Mouse (Mus musculus) forelimb bud, embryonic 11.5 days (tissue): Measurements from ENCODE around the gene Lin9.

ENCODE experiments used
- DNase-seq: peaks from one replicate; pipeline ENCODE4 v3.0.0-alpha.2; 2012; ENCODE audit warnings: low read depth, low spot score

Gene Lin9

DNA sequence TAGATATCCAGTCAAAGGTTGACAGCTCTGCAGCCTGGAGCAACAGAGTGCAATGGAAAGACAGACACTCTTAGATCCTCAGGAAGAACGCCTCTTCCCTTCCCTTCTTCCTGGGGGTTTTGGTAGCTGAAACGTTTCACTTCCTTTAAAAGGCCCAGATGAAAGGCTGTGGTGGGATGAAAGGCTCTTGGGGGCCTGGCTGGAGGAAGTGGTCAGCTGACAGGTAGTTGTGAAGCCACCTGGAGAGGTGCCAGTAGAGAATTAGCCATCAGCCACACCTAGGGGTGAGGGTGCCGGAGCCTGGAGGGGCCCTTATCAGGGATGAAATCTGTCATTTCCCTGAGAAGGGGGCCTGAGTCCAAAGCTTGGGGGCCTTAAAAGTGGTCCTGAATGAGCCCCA is 66.4 kb downstream of the Lin9 start:
- DNase-seq, result no peak

DNA sequence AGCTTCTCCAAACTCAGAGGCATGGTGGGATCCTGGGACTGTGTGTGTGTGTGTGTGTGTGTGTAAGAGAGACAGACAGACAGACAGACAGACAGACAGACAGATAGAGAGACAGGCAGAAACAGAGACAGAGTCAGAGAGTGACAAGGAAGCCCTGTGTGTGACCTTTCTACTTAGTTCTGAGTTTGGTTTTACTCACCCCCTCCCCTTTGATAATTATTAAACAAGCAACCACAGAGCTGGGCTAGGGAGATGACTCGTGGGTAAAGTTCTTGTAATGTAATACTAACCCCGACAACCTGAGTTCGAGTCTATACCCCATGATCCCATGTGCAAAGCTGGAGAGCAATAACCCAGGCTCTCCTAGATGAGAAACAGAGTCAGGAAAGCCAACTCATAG is 66.9 kb downstream of the Lin9 start:
- no peak for DNase-seq

GRCm38 (mm10) chr1:180708935-180709776 is 68.2 kb downstream of the Lin9 start:
- DNase-seq, result no peak

DNA sequence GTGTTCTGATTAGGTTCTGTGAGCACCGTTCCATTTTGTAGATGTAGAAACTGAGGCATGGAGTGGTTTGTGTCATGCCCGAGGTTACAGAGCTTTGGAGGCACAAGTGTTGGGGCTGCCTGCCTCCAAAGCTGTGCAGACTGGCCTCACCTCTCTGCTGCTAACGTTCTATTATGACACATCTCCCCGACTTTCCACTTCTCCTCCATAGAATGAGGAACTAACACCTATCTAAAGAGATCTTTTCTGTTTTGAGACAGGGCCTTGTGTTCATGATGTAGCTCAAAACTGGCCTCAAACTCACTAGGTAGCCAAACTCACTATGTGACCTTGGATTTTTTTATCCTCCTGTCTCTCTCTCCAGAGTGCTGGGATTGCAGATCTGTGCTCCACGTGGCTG is 77.8 kb downstream of the Lin9 start:
- no peak for DNase-seq

DNA sequence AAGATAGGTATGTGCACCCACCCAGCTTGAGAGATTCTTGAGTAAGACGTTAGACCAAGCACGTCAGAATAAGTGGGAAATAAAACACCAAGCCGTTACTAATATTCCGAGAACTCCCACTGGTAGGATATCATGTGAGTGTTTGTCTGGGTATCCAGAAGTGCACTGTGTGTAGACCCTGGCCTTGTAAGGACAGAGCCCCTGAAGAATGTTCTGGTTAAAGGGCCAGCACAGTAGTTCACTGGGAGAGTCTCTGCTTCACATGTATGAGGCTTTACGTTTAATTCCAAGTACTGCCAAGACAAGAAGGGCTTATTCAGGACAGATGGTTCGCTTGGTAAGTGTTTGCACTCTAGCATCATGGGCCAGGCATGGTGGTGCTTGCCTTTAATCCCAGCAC is 78.5 kb downstream of the Lin9 start:
- DNase-seq, result no peak

- DNase-seq, result peak; percentile 79
These were observed 79.2 kb downstream of the Lin9 start for GRCm38 (mm10) chr1:180719951-180720689.

DNA sequence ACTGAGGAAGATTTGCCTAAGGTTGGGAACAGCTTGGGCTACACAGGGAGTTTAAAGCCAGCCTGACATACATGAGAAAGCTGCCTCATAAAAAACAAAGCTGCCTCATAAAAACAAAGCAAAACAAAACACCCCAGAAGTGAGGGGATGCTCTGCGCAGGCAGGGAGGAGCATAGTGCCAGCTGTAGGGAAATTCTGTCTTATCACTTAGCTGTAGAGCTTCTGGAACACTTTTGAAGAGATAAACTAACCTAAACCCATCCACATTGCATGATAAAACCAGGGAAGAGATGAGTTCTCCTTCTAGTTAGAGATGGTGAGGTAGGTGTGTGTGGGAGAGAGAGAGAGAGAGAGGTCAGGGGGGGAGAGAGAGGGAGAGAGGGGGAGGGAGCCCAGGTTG is 81.7 kb downstream of the Lin9 start:
- no peak for DNase-seq

GRCm38 (mm10) chr1:180723701-180724238 is 82.8 kb downstream of the Lin9 start:
- no peak for DNase-seq

DNA sequence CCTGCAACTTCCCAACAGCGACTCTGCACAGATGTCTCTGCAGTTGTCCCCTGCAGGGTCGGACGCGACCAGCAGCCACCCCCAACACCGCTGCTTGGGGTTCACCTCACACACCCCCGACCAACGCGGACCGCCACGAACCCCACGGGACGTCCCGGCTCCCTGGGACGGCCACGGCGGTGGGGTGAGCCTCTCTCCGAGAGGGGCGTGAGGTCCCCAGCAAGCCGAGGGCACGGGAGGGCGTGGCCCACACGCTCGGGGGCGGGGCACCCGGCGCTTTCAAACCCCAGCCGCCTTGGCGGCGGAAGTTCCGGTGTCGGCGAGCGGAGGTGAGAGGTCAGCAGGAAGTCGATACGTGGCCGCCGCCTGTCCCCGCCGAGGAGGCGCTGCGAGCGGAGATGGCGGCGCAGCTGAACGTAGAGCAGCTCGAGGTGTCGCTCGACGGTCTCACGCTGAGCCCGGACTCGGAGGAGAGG is 84.8 kb downstream of the Lin9 start, which contains the start of gene Acbd3:
Gene Acbd3 (plus strand): TSS at position 340 of the 476 bp plus-strand sequence.
- DNase-seq, result peak; percentile 95

GRCm38 (mm10) chr1:180726183-180726582 is 85.2 kb downstream of the Lin9 start:
- no peak for DNase-seq

GRCm38 (mm10) chr1:180729231-180729630 is 88.3 kb downstream of the Lin9 start:
- DNase-seq, result no peak
